Mouse (Mus musculus): ENCODE measurements around the gene Crebl2. TPM values are rescaled to one million over a fixed set of nuclear protein-coding genes. Genes with fewer than 3 reads are reported as not detected.
A peak's percentile ranks its signal among the peaks of the same experiment; 100 is the strongest.

Gene Crebl2
- polyA plus RNA-seq, 1 experiment from 2014 or later = 1.4 TPM

DNA sequence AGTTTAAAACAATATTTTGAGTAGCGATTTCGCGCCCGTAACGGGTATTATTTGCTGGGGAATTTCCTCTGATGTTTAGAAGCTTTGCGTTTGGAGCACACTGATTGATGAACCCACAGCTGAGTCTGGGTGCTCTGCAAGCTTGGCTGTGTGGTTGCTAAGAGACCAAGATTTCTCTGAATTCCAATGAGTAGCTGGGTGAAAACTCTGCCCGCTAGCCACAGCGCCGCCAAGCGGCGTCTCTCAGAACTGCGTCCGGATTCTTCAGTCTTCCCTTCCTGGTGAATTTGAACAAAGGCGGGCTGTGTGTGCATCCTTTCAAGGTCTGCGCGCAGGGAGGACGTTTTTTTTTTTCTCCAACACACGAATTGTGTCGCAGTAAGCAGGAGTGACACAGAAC, 33.2 kb downstream of the Crebl2 start:
- Histone ChIP-seq H3K27me3 (ENCODE audit: insufficient read depth, poor library complexity, severe bottlenecking) (no peaks in the 10 kb centered on the region), H3K4me1 (replicated peaks) (peaks cover 27% of the 10 kb centered on the region), H3K4me3 (peak overlapping the region; percentile 44), H3K36me3 (peaks cover 23% of the 10 kb centered on the region), H3K27ac (peak overlapping the region; percentile 81), H3K9me3 (no peaks in the 10 kb centered on the region)
- peak; percentile 99 for DNase-seq (ENCODE audit: low spot score)
- 2% methylated on average over 19 of the region's 19 CpGs for WGBS

GRCm38 (mm10) chr6:134866113-134866512, 36.2 kb downstream of the Crebl2 start:
- Histone ChIP-seq H3K4me1 (replicated peaks) (peaks cover 20% of the 10 kb centered on the region), H3K27ac (no peak overlapping the region), H3K4me3 (no peak overlapping the region), H3K36me3 (peaks cover 51% of the 10 kb centered on the region), H3K27me3 (ENCODE audit: insufficient read depth, poor library complexity, severe bottlenecking) (no peaks in the 10 kb centered on the region), H3K9me3 (no peaks in the 10 kb centered on the region)
- DNase-seq (ENCODE audit: low spot score) = no peak
- 92% methylated on average over 7 of the region's 7 CpGs for WGBS

DNA sequence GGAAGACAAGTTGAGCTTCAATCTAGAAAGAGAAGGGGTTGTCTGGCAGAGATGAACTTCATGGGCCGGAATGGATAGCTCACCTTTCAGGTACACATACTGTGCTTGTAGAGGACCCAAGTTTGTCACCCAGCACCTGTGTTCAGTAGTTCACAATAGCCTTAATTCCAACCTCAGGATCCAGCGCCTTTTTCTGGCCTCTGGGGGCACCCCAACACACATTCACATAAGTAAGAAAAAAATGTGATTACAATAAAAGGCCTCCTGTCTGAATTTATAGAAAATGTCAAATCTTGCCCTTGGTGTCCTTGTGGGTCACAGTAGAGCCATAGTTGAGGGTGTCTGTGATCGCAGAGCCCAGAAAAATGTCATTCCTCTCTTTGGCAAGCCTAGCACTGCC, 37.4 kb downstream of the Crebl2 start:
- H3K4me3 ChIP-seq = no peak overlapping the region
- 90% methylated on average over 3 of the region's 3 CpGs for WGBS
- DNase-seq (ENCODE audit: low spot score) = no peak
- H3K9me3 ChIP-seq = no peaks in the 10 kb centered on the region
- H3K27ac ChIP-seq = no peak overlapping the region
- no peaks in the 10 kb centered on the region for H3K27me3 ChIP-seq (ENCODE audit: insufficient read depth, poor library complexity, severe bottlenecking)
- H3K36me3 ChIP-seq = peaks cover 62% of the 10 kb centered on the region
- H3K4me1 ChIP-seq (replicated peaks) = peaks cover 8% of the 10 kb centered on the region

DNA sequence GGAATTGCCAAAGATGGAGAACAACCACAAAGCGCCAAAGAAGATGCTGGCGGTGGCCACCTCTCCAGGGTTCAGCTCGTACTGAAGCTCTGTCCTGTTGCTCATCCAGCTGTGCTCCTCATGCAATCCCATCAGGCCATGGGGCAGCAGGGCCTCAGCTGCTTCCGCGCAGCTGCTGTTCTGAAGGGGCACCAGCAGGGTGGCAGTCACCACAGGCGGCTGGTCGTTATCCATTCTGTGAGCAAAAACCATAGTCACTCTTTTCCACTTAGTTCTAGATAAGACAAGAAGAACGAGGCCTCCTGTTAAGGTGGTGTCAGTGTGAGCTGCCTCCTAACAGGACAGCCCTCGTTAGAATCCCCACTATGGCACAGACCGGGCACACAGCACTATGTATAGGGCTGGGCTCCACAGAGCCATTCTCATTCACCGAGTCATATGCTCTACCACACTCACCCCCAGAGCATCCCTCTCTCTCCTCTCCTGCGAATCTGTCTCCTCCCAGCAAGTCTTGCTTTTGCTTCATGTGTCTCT, 40.3 kb downstream of the Crebl2 start:
- Histone ChIP-seq H3K27ac (no peak overlapping the region), H3K27me3 (ENCODE audit: insufficient read depth, poor library complexity, severe bottlenecking) (no peaks in the 10 kb centered on the region), H3K9me3 (no peaks in the 10 kb centered on the region), H3K4me3 (no peak overlapping the region), H3K36me3 (peaks cover 75% of the 10 kb centered on the region), H3K4me1 (replicated peaks) (no peaks in the 10 kb centered on the region)
- 94% methylated on average over 12 of the region's 12 CpGs for WGBS
- no peak for DNase-seq (ENCODE audit: low spot score)

DNA sequence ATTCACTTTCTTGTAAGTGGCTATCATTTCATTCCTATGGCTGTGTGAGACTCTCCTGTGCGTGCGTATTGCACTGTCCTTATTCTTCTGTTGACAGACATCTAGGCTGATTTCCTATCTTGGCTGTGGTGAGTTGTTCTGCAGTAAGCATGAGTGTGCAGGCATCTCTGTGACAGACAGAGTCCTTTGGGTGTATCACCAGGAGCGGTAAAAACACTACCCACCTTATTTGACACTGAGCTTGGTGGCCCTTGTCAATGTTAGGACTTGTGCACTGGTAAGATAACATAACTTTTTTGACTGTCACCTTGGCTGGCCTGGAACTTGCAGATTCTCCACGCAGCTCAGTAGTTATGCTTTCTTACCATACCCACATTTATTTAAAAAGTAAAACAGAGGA, 40.9 kb downstream of the Crebl2 start:
- Histone ChIP-seq H3K27me3 (ENCODE audit: insufficient read depth, poor library complexity, severe bottlenecking) (no peaks in the 10 kb centered on the region), H3K4me3 (no peak overlapping the region), H3K4me1 (replicated peaks) (no peaks in the 10 kb centered on the region), H3K9me3 (no peaks in the 10 kb centered on the region), H3K36me3 (peaks cover 74% of the 10 kb centered on the region), H3K27ac (no peak overlapping the region)
- DNase-seq (ENCODE audit: low spot score) = no peak
- WGBS = 95% methylated on average over 4 of the region's 4 CpGs

DNA sequence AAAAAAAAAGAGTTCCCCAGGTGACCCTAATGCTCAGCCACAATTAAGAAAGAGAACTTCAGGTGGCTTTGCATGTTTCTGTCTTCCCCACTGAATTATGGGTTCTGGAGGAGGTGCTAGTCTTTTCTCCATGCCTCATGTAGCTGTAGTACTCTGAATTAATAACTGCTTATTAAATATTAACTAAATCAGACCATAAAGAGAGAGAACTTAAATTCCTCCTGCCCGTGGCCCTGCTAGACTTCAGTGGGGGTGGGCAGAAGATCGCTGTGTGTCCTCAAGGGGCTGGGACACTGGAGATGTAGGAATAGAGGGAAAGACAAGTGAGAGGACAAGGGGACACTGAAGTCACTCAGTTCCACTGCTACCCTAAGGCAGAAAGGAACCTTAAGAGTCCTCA, 42.3 kb downstream of the Crebl2 start:
- 94% methylated on average over 2 of the region's 2 CpGs for WGBS
- no peak overlapping the region for H3K4me3 ChIP-seq
- H3K36me3 ChIP-seq = peaks cover 76% of the 10 kb centered on the region

DNA sequence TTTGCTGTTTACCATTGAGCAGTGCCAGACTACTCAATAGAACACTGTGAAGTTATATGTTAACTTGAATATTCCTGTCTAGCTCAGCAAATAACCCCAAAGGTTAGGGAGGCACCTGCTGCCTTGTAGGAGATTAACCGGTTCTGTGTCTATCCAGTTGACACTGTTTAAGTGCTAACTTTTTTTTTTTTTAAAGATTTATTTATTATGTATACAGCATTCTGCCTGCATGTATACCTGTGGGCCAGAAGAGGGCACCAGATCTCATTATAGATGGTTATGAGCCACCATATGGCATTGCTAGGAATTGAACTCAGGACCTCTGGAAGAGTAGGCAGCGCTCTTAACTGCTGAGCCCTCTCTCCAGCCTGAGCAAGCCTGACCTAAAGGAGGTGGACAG, 43.1 kb downstream of the Crebl2 start:
- no peaks in the 10 kb centered on the region for H3K4me1 ChIP-seq (replicated peaks)
- H3K27ac ChIP-seq = no peak overlapping the region
- no peak for DNase-seq (ENCODE audit: low spot score)
- H3K4me3 ChIP-seq = no peak overlapping the region
- peaks cover 70% of the 10 kb centered on the region for H3K36me3 ChIP-seq
- H3K9me3 ChIP-seq = no peaks in the 10 kb centered on the region
- 82% methylated on average over 2 of the region's 2 CpGs for WGBS
- H3K27me3 ChIP-seq (ENCODE audit: insufficient read depth, poor library complexity, severe bottlenecking) = no peaks in the 10 kb centered on the region

More for the DNA sequence above, 42.3 kb downstream of the Crebl2 start:
- Histone ChIP-seq H3K27ac (no peak overlapping the region), H3K9me3 (no peaks in the 10 kb centered on the region), H3K4me1 (replicated peaks) (no peaks in the 10 kb centered on the region), H3K27me3 (ENCODE audit: insufficient read depth, poor library complexity, severe bottlenecking) (no peaks in the 10 kb centered on the region)
- DNase-seq (ENCODE audit: low spot score) = no peak

- Histone ChIP-seq H3K9me3 (no peaks in the 10 kb centered on the region), H3K4me1 (replicated peaks) (peaks cover 7% of the 10 kb centered on the region; the same call in 1 of the 2 replicates), H3K27ac (no peak overlapping the region), H3K27me3 (ENCODE audit: insufficient read depth, poor library complexity, severe bottlenecking) (no peaks in the 10 kb centered on the region), H3K4me3 (no peak overlapping the region), H3K36me3 (peaks cover 44% of the 10 kb centered on the region)
- WGBS = 82% methylated on average over 6 of the region's 6 CpGs
- no peak for DNase-seq (ENCODE audit: low spot score)
Observed at GRCm38 (mm10) chr6:134876795-134877194, 46.8 kb downstream of the Crebl2 start.

GRCm38 (mm10) chr6:134877276-134877675, 47.3 kb downstream of the Crebl2 start:
- 86% methylated on average over 4 of the region's 4 CpGs for WGBS
- DNase-seq (ENCODE audit: low spot score) = no peak

DNA sequence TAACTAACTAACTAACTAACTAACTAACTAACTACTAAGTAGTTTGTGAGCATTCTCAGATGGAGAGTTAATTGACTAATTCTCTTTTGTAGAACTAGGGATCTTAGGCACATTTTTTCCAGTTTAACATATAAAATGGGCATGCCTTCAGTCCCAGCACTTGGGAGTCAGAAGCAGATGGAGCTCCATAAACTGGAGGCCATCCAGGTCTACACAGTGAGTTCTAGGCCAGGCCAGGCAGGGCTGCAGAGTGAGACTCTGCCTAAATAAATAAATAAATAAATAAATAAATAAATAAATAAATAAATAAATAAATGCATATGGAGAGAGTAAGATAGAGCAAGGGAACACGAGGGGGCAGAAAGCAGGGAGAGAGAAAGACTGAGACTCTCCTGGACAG, 47.9 kb downstream of the Crebl2 start:
- Histone ChIP-seq H3K36me3 (peaks cover 50% of the 10 kb centered on the region), H3K4me1 (replicated peaks) (peaks cover 7% of the 10 kb centered on the region; the same call in 1 of the 2 replicates), H3K9me3 (no peaks in the 10 kb centered on the region), H3K27ac (no peak overlapping the region), H3K27me3 (ENCODE audit: insufficient read depth, poor library complexity, severe bottlenecking) (no peaks in the 10 kb centered on the region), H3K4me3 (no peak overlapping the region)
- no peak for DNase-seq (ENCODE audit: low spot score)
- 90% methylated on average over 1 of the region's 1 CpGs for WGBS

More at GRCm38 (mm10) chr6:134877276-134877675, 47.3 kb downstream of the Crebl2 start:
- no peak overlapping the region for H3K4me3 ChIP-seq
- H3K36me3 ChIP-seq = peaks cover 45% of the 10 kb centered on the region
- H3K27ac ChIP-seq = no peak overlapping the region
- H3K27me3 ChIP-seq (ENCODE audit: insufficient read depth, poor library complexity, severe bottlenecking) = no peaks in the 10 kb centered on the region
- peaks cover 7% of the 10 kb centered on the region; the same call in 1 of the 2 replicates for H3K4me1 ChIP-seq (replicated peaks)
- no peaks in the 10 kb centered on the region for H3K9me3 ChIP-seq

DNA sequence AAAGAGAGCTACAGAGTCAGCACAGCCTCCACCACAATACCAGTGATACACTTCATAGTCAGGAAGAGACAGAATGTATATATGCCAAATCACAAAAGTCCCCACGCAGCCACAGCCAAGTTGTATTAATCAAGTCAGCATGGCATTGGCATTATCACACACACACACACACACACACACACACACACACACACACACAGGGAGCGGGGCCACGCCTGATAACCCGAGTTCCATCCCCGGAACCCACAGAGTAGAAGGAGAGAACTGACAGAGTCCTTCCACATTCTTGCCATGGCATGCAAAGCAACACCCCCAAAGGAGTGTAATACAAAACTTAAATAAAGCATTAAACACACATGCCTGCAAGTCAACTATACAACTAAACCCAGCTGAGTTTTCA, 49.6 kb downstream of the Crebl2 start:
- H3K4me1 ChIP-seq (replicated peaks) = peaks cover 7% of the 10 kb centered on the region; the same call in 1 of the 2 replicates
- no peaks in the 10 kb centered on the region for H3K27me3 ChIP-seq (ENCODE audit: insufficient read depth, poor library complexity, severe bottlenecking)
- WGBS = 85% methylated on average over 5 of the region's 5 CpGs
- no peaks in the 10 kb centered on the region for H3K9me3 ChIP-seq
- no peak overlapping the region for H3K4me3 ChIP-seq
- H3K36me3 ChIP-seq = peaks cover 57% of the 10 kb centered on the region
- no peak overlapping the region for H3K27ac ChIP-seq
- no peak for DNase-seq (ENCODE audit: low spot score)

DNA sequence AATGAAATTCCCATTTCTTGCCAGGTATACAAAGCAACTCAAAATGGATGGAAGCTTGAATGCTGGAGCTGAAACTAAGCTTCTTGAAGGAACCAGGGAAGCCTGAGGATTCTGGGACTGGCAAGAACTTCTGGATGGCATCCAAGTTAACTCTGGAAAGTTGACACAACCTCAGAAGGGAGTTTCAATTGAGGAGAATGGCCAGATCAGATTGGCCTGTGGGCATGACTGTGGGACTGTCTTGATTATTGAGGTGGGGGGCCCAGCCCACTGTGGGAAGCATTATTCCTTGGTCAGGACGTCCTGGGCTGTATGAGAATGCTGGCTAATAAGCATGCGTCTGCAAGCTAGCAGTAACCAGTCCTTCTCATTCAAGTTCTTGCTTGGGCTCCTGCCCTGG, 50.1 kb downstream of the Crebl2 start:
- H3K9me3 ChIP-seq = no peaks in the 10 kb centered on the region
- no peak overlapping the region for H3K4me3 ChIP-seq
- WGBS = 81% methylated on average over 2 of the region's 2 CpGs
- DNase-seq (ENCODE audit: low spot score) = no peak
- peaks cover 7% of the 10 kb centered on the region; the same call in 1 of the 2 replicates for H3K4me1 ChIP-seq (replicated peaks)
- H3K36me3 ChIP-seq = peaks cover 57% of the 10 kb centered on the region
- H3K27ac ChIP-seq = no peak overlapping the region
- no peaks in the 10 kb centered on the region for H3K27me3 ChIP-seq (ENCODE audit: insufficient read depth, poor library complexity, severe bottlenecking)

DNA sequence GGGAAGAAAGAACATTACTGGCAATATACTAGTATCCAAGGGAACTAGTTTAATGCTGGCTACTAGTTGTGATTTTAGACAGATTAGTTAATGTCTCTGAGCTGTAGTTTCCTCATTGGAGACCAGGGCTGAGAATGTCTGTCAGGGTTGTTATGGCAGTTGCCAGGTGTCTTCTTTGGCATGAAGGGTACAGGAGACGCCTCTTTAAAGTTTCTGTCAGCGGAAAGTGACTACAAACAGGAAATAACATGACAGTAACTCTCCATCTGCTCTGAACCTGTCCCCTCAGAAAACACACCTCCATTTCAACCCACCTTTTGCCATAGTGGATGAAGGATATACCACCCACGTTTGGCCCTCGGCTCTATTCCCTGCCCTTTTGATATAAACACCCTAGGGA, 53.7 kb downstream of the Crebl2 start:
- 85% methylated on average over 4 of the region's 4 CpGs for WGBS
- H3K27me3 ChIP-seq (ENCODE audit: insufficient read depth, poor library complexity, severe bottlenecking) = no peaks in the 10 kb centered on the region
- H3K36me3 ChIP-seq = peaks cover 44% of the 10 kb centered on the region
- H3K27ac ChIP-seq = no peak overlapping the region
- peaks cover 32% of the 10 kb centered on the region for H3K4me1 ChIP-seq (replicated peaks)
- H3K9me3 ChIP-seq = no peaks in the 10 kb centered on the region
- H3K4me3 ChIP-seq = no peak overlapping the region
- no peak for DNase-seq (ENCODE audit: low spot score)

- Histone ChIP-seq H3K9me3 (no peaks in the 10 kb centered on the region), H3K27ac (no peak overlapping the region), H3K27me3 (ENCODE audit: insufficient read depth, poor library complexity, severe bottlenecking) (no peaks in the 10 kb centered on the region), H3K36me3 (peaks cover 44% of the 10 kb centered on the region), H3K4me3 (no peak overlapping the region), H3K4me1 (replicated peaks) (peaks cover 44% of the 10 kb centered on the region)
- WGBS = 95% methylated on average over 2 of the region's 2 CpGs
- DNase-seq (ENCODE audit: low spot score) = no peak
Observed at GRCm38 (mm10) chr6:134885515-134885914, 55.6 kb downstream of the Crebl2 start.

All from hindbrain, embryonic 10.5 days (tissue).